Mouse (Mus musculus): Measurements from ENCODE around the gene Disc1.

GRCm38 (mm10) chr8:125166545-125166944 lies 112.5 kb downstream of the Disc1 start:
- TF ChIP-seq CTCF (IDR thresholded peaks at IDR 0.05; ENCODE audit: borderline replicate concordance, insufficient read depth, low read depth, low read length), result no peak
- TF ChIP-seq POLR2A (IDR thresholded peaks at IDR 0.05; ENCODE audit: borderline replicate concordance, insufficient read depth, low read length), result no peak
